Mouse (Mus musculus) forebrain, embryonic 14.5 days (tissue): ENCODE results near the gene Rptor. TPM values are rescaled to one million over a fixed set of nuclear protein-coding genes. Genes with fewer than 3 reads are reported as not detected.

Experiments
- ATAC-seq: fragments of 200-750 bp; cut with Nextera tagmentation; 2 replicates; pipeline ENCODE4 v1.8.0; 2017; ENCODE audit warnings: mild to moderate bottlenecking, moderate library complexity
- DNase-seq: peaks from one replicate; pipeline ENCODE4 v3.0.0-alpha.2; 2015; ENCODE audit warnings: low spot score
- H3K27ac ChIP-seq: fragments of 300-500 bp; sonication (generic); 2 replicates; pipeline ENCODE4 v1.5.1; 2014; ENCODE audit warnings: low read depth, mild to moderate bottlenecking, control low read depth, low read length, moderate library complexity
- H3K27me3 ChIP-seq: fragments of 300-500 bp; sonication (generic); replicated peaks from 2 replicates; pipeline ENCODE4 v1.6.1; 2014; ENCODE audit warnings: low read length, control low read depth, mixed read lengths; ENCODE audit not compliant: control insufficient read depth, insufficient read depth
- H3K36me3 ChIP-seq: fragments of 300-500 bp; sonication (generic); 2 replicates; pipeline ENCODE4 v1.6.1; 2014; ENCODE audit warnings: low read length, control low read depth; ENCODE audit not compliant: control insufficient read depth, insufficient read depth
- H3K4me1 ChIP-seq: fragments of 300-500 bp; sonication (generic); 2 replicates; pipeline ENCODE4 v1.6.1; 2014; ENCODE audit warnings: antibody characterized with exemption, low read length, control low read depth; ENCODE audit not compliant: control insufficient read depth, insufficient read depth
- H3K4me2 ChIP-seq: fragments of 300-500 bp; sonication (generic); 2 replicates; pipeline ENCODE4 v1.6.1; 2014; ENCODE audit warnings: mild to moderate bottlenecking, control low read depth, low read length
- H3K4me3 ChIP-seq: fragments of 300-500 bp; sonication (generic); 2 replicates; pipeline ENCODE4 v1.5.1; 2014; ENCODE audit warnings: low read depth, low read length, control low read depth
- H3K9ac ChIP-seq: fragments of 300-500 bp; sonication (generic); 2 replicates; pipeline ENCODE4 v1.6.1; 2014; ENCODE audit warnings: mild to moderate bottlenecking, low read length, control low read depth, moderate library complexity
- H3K9me3 ChIP-seq: fragments of 300-500 bp; sonication (generic); replicated peaks from 2 replicates; pipeline ENCODE4 v1.6.1; 2016; ENCODE audit warnings: low read length, control low read depth, mixed read lengths; ENCODE audit not compliant: control insufficient read depth
- WGBS: fragments of 180-500 bp; shearing (Covaris S2); extraction: QIAGEN DNeasy Blood & Tissue Kit; methylation state at CpG from one replicate; pipeline ENCODE4 v1.1.7; 2014; 5-methylcytosine and 5-hydroxymethylcytosine counted together
- polyA plus RNA-seq: library from polyadenylated mRNA; unstranded; fragments of >200 nt; fragmentation: Nextera tagmentation; extraction: Ambion mirVana; gene quantifications from 2 replicates; pipeline ENCODE4 v1.2.1, GENCODE M21; 2014

The Rptor gene
- polyA plus RNA-seq, 1 experiment from 2014 or later, result 7.0 TPM

DNA sequence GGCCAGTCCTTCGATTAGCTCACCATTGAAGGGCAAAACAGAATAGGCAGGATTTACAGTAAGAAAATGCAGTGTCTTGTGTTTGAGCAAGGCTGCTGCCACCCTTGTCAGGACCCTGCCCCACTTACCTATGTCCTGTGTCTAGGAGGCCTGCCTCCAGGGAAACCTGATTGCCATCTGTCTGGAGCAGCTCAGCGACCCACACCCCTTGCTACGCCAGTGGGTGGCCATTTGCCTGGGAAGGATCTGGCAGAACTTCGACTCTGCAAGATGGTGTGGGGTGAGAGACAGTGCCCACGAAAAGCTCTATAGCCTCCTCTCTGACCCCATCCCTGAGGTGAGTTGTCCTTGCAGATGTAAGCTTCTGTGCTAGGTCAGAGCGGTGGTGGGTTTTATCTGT, 243.9 kb downstream of the Rptor start:
- Histone ChIP-seq H3K27ac (no peak overlapping the region), H3K4me1 (no peaks in the 10 kb centered on the region), H3K9me3 (no peaks in the 10 kb centered on the region), H3K27me3 (no peaks in the 10 kb centered on the region), H3K4me3 (no peak overlapping the region), H3K4me2 (no peak overlapping the region), H3K9ac (no peak overlapping the region), H3K36me3 (peaks cover 20% of the 10 kb centered on the region)
- ATAC-seq (no peak), DNase-seq (no peak)
- 91% methylated on average over 6 of the region's 6 CpGs for whole genome bisulfite sequencing

DNA sequence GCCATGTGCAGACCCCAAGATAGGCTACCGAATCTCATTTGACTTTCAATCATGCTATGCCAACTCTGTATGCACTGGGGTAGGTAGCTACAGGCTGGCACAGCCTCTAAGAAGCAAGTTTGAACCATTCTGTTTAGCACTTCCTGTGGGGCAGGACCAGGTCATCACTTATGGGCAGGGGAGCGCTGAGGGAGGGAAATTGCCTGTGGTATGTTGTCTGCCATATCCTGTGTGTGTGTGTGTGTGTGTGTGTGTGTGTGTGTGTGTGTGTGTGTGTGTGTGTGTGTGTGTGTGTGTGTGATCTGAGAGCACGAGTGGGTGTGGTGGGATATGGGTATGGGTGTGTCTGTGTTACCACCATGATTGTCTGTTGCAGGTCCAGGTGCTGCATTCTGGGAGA, 244.4 kb downstream of the Rptor start:
- no peaks in the 10 kb centered on the region for H3K27me3 ChIP-seq
- no peak overlapping the region for H3K9ac ChIP-seq
- ATAC-seq, result no peak
- no peaks in the 10 kb centered on the region for H3K9me3 ChIP-seq
- H3K4me3 ChIP-seq, result no peak overlapping the region
- H3K36me3 ChIP-seq, result peaks cover 25% of the 10 kb centered on the region
- no peaks in the 10 kb centered on the region for H3K4me1 ChIP-seq
- H3K27ac ChIP-seq, result peak overlapping the region; percentile 14; the same call in 1 of the 2 replicates
- DNase-seq, result no peak
- 84% methylated on average over 3 of the region's 3 CpGs for WGBS
- H3K4me2 ChIP-seq, result no peak overlapping the region

DNA sequence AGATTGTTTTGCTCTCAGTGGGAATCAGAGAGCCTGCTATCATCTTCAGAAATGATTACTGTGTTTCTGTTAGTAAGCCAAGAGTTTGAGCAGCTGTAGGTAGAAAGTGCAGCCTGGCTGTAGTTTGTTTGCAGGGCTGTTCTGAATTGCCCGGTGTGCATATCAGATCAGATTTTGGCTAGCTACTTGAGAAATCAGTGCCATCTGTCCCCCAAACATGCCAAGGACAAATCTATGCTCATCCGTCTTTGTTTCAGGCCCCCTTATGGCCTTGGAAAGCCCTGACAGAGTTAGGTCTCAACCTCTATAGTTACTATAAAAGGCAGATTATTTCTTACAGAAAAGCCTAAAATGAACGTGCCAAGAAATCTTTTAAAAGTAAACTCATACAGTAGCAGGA, 244.9 kb downstream of the Rptor start:
- no peak overlapping the region for H3K27ac ChIP-seq
- H3K9me3 ChIP-seq, result no peaks in the 10 kb centered on the region
- H3K4me3 ChIP-seq, result no peak overlapping the region
- no peaks in the 10 kb centered on the region for H3K4me1 ChIP-seq
- ATAC-seq, result no peak
- DNase-seq, result peak; percentile 33
- H3K4me2 ChIP-seq, result no peak overlapping the region
- 80% methylated on average over 3 of the region's 3 CpGs for WGBS
- no peak overlapping the region for H3K9ac ChIP-seq
- H3K36me3 ChIP-seq, result peaks cover 30% of the 10 kb centered on the region
- H3K27me3 ChIP-seq, result no peaks in the 10 kb centered on the region

DNA sequence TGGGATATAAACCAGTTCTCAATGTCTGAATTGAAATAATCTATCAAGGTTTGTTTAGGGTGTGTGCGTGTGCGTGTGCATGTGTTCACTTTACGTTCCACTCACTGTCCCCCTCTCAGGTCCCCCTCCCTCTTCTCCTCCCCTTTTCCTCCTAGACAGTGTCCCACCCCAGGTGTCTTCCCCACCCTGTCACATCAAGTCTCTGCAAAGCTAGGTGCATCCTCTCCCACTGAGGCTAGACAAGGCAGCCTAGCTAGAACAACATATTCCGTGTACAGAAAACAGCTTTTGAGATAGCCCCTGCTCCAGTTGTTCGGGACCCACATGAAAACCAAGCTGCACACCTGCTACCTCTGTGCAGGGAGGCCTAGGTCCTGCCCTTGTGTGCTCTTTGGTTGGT, 245.5 kb downstream of the Rptor start:
- Histone ChIP-seq H3K4me1 (no peaks in the 10 kb centered on the region), H3K36me3 (peaks cover 36% of the 10 kb centered on the region), H3K27me3 (no peaks in the 10 kb centered on the region), H3K4me3 (no peak overlapping the region), H3K27ac (no peak overlapping the region), H3K9ac (no peak overlapping the region), H3K4me2 (no peak overlapping the region), H3K9me3 (no peaks in the 10 kb centered on the region)
- WGBS, result 95% methylated on average over 5 of the region's 5 CpGs
- no peak for ATAC-seq
- DNase-seq, result no peak

DNA sequence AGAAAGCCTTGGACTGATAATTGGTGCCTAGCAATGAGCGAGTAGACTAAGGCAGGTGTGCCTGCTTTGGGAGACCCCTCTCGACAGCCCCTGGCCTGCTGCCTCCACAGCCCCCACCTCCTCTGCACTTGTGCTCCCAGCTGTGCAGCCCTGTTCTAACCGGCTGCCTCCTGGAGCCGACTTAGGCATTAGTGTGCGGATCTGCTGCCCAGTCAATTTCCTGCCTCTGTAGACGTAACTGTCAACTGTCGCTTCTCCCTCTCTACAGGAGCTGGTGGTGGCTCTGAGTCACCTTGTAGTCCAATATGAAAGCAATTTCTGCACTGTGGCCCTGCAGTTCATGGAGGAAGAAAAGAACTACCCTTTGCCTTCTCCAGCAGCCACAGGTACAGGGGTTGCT, 253.3 kb downstream of the Rptor start:
- no peak overlapping the region for H3K4me3 ChIP-seq
- ATAC-seq (no peak), DNase-seq (no peak)
- H3K9me3 ChIP-seq, result no peaks in the 10 kb centered on the region
- H3K9ac ChIP-seq, result no peak overlapping the region
- no peaks in the 10 kb centered on the region for H3K4me1 ChIP-seq
- H3K4me2 ChIP-seq, result no peak overlapping the region
- no peak overlapping the region for H3K27ac ChIP-seq
- H3K36me3 ChIP-seq, result peaks cover 57% of the 10 kb centered on the region
- no peaks in the 10 kb centered on the region for H3K27me3 ChIP-seq
- WGBS, result 83% methylated on average over 7 of the region's 7 CpGs

DNA sequence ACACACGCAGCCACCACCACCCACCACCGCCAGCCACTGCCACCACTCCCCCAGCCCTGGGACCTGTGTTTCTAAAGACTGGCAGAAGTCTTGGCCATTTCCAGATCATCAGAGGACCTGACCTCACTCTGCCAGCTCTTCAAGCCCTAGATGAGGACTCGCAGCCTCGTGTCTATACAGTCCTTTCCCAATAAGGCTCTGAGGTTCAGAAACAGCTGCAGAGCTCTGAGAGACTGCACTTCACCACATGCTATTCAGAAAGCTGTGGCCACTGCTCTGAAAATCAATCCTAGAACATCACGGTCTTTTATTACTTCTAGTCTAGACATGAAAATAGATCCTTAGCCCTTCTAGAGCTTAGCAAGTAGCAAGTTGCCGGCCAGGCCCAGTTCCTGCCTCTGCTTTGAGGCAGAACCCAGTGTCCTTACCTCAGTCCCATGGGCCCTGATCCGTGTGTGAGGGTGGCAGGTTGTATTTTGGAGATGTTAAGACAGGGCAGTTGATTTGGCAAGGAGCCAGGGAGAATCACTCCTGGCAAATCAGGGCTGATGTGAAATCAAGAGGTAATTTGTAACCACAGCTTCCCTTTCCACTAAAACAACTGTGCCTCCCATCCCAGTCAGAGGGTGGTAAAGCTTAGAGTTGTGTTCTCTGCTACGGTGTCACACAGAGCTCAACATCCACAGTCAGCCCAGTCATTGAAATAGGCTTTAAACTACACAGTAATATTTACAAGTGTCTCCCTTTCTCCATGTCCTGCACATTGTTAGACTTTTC, 260.0 kb downstream of the Rptor start:
- Histone ChIP-seq H3K9ac (no peak overlapping the region), H3K4me2 (no peak overlapping the region), H3K27ac (no peak overlapping the region), H3K36me3 (peaks cover 23% of the 10 kb centered on the region), H3K9me3 (no peaks in the 10 kb centered on the region), H3K4me3 (no peak overlapping the region), H3K4me1 (no peaks in the 10 kb centered on the region), H3K27me3 (no peaks in the 10 kb centered on the region)
- no peak for ATAC-seq
- no peak for DNase-seq
- WGBS, result 85% methylated on average over 8 of the region's 8 CpGs

DNA sequence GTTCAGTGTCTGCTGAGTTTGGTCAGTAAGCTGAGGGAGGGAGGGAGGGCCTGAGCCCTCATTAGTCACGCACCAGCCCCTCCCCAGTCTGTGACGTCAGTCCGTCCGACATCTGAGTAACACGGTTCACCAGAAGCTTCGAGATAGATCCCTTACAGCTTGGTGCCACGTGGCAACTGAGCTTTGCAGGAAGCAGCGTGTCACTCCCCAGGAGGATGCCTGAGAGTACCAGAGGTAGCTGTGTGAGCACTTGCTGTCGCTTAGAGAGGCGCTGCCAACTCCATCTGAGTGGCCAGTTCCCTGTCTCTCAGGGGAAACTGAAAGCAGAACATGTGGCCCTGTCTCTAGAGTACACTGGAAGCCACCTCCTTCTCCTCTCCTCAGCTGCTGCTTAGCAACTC, 260.7 kb downstream of the Rptor start:
- Histone ChIP-seq H3K27me3 (no peaks in the 10 kb centered on the region), H3K4me3 (no peak overlapping the region), H3K9me3 (no peaks in the 10 kb centered on the region), H3K9ac (no peak overlapping the region), H3K4me2 (no peak overlapping the region), H3K4me1 (no peaks in the 10 kb centered on the region), H3K27ac (no peak overlapping the region), H3K36me3 (peaks cover 16% of the 10 kb centered on the region)
- 49% methylated on average over 10 of the region's 10 CpGs for WGBS
- DNase-seq (no peak), ATAC-seq (no peak)

DNA sequence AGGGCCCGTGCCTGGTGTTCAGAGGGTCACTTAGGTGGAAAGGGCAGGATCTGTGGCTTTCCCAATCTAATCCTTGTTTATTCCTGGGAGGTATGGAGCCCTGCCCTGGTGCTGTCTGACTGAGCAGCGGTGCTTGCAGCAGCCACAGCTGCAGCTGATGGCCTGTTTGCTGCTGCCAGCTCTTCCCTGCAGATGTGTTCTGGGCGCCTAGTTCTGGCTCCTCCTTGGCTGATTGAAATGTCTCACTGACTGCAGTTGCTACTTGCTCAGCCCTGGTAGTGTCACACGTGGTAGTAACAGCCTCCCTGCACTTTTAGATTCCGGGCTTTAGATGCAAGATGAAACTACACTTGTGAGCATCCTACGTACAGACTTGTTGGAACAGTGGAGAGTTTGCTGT, 264.1 kb downstream of the Rptor start:
- no peak overlapping the region for H3K9ac ChIP-seq
- H3K4me2 ChIP-seq, result no peak overlapping the region
- H3K9me3 ChIP-seq, result no peaks in the 10 kb centered on the region
- WGBS, result 81% methylated on average over 6 of the region's 6 CpGs
- H3K36me3 ChIP-seq, result peaks cover 33% of the 10 kb centered on the region
- no peak overlapping the region for H3K27ac ChIP-seq
- no peaks in the 10 kb centered on the region for H3K4me1 ChIP-seq
- no peak for DNase-seq
- no peak for ATAC-seq
- no peaks in the 10 kb centered on the region for H3K27me3 ChIP-seq
- no peak overlapping the region for H3K4me3 ChIP-seq

DNA sequence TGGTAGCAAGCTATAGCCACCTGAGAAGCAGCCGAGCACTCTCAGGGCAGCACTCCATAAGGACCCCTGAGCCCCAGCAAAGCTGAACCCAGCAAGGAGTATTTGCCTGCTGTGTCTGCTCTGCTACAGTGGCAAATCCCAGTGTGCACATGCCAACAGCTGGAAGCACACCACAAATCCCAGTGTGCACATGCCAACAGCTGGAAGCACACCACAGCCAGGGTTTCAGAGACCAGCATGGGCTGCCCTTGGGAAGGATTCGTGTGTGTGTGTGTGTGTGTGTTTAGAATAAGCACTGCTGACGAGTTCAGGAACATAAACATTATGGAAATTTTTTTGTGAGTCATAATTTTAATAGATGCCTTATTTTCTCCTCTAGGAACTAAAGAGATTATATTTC, 265.4 kb downstream of the Rptor start:
- no peak overlapping the region for H3K9ac ChIP-seq
- DNase-seq (no peak), ATAC-seq (no peak)
- H3K27me3 ChIP-seq, result no peaks in the 10 kb centered on the region
- H3K4me3 ChIP-seq, result no peak overlapping the region
- no peaks in the 10 kb centered on the region for H3K9me3 ChIP-seq
- peaks cover 46% of the 10 kb centered on the region for H3K36me3 ChIP-seq
- no peak overlapping the region for H3K27ac ChIP-seq
- 83% methylated on average over 3 of the region's 3 CpGs for WGBS
- H3K4me2 ChIP-seq, result no peak overlapping the region
- H3K4me1 ChIP-seq, result no peaks in the 10 kb centered on the region
